In the genomic region with DNA sequence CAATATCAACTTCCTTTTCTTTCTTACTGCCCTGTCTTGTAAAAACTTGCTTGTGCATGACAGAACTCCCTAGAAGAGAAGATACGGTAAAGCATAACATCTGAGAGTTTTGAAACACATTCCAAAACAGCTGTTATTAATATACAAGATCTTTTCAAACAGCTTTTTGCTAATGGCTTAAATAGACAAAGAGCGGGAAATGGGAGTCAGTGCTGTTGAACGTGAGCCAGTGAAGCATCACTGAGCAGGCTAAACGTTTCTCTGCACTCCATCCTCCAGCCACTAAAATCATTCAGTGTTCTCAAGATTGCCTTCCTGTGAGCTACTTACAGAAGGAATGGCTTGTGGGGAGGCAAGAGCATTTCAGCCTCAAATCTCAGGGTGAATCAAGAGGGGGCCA, we compare ENCODE assay signal across 14 mouse cellular contexts.
"Had no signal": no experiment of that assay in that cellular context is flagged by ENCODE, and none has a peak within 500 bp of the region (broad histone marks: within the 10 kb centered on the region; RNA-seq: fewer than 3 reads in every experiment).

No protein-coding gene starts in this region.

- H3K27me3 ChIP-seq: limb, embryonic 15.5 days; liver, embryonic 12.5 days; midbrain, embryonic 12.5 days; neural tube, embryonic 13.5 days; stomach, embryonic 15.5 days had no signal

- DNase-seq: kidney, adult 11 months; kidney, adult 9 months; left cerebral cortex, postnatal 4 days; retina, postnatal 1 day; right cerebral cortex, postnatal 4 days; spleen, adult 18-20 months; thymus, postnatal 4 days had no signal

- H3K4me1 ChIP-seq: limb, embryonic 15.5 days; liver, embryonic 12.5 days; neural tube, embryonic 13.5 days; stomach, embryonic 15.5 days had no signal

- H3K27ac ChIP-seq: hindbrain, postnatal 0 days; limb, embryonic 15.5 days; liver, embryonic 12.5 days; midbrain, embryonic 12.5 days; neural tube, embryonic 13.5 days; stomach, embryonic 15.5 days had no signal

- H3K9ac ChIP-seq: limb, embryonic 15.5 days; liver, embryonic 12.5 days; midbrain, embryonic 12.5 days; neural tube, embryonic 13.5 days; stomach, embryonic 15.5 days had no signal

- H3K4me3 ChIP-seq: limb, embryonic 15.5 days; liver, embryonic 12.5 days; midbrain, embryonic 12.5 days; neural tube, embryonic 13.5 days; stomach, embryonic 15.5 days had no signal

- H3K9me3 ChIP-seq: limb, embryonic 15.5 days; liver, embryonic 12.5 days; midbrain, embryonic 12.5 days; neural tube, embryonic 13.5 days; stomach, embryonic 15.5 days had no signal

- ATAC-seq: hindbrain, postnatal 0 days; liver, embryonic 12.5 days; midbrain, embryonic 16.5 days had no signal

- H3K4me2 ChIP-seq: limb, embryonic 15.5 days; liver, embryonic 12.5 days; midbrain, embryonic 12.5 days; neural tube, embryonic 13.5 days; stomach, embryonic 15.5 days had no signal

- H3K36me3 ChIP-seq: limb, embryonic 15.5 days; liver, embryonic 12.5 days; midbrain, embryonic 12.5 days; neural tube, embryonic 13.5 days; stomach, embryonic 15.5 days had no signal
